31 mouse cellular contexts compared by ENCODE assay signal in genomic region chr9:7502051-7502450, GRCm38 (mm10). TPM values are rescaled to one million over a fixed set of nuclear protein-coding genes. Genes with fewer than 3 reads are reported as not detected.
DNase-seq lines count a peak whose midpoint lies in the region; ATAC-seq and TF ChIP-seq lines count a peak whose summit lies in the region.
"Had no signal": no experiment of that assay in that cellular context is flagged by ENCODE, and none has a peak within 500 bp of the region (broad histone marks: within the 10 kb centered on the region; RNA-seq: fewer than 3 reads in every experiment).

Mmp10 (plus strand) TSS chr9:7502352.

- H3K27me3 ChIP-seq in small intestine, adult 2 months (ENCODE audit: control insufficient read depth, insufficient read depth, low read length): no peaks in the 10 kb centered on the region
- H3K27me3 ChIP-seq: forebrain, embryonic 13.5 days; hindbrain, embryonic 13.5 days had no signal

- intact Hi-C loops in heart, postnatal 36 days (cut with DNase I): no loop called here

- H3K36me3 ChIP-seq in small intestine, adult 2 months (ENCODE audit: control insufficient read depth, insufficient read depth, low read length): no peaks in the 10 kb centered on the region
- H3K36me3 ChIP-seq: forebrain, embryonic 10.5 days; hindbrain, embryonic 10.5 days; hindbrain, embryonic 13.5 days had no signal

- no peak for DNase-seq in heart, postnatal 36 days
- no peak for DNase-seq in spleen, postnatal 10 days (ENCODE audit: low spot score in 2 of 2)
- DNase-seq in adrenal gland, postnatal 14 days: no peak
- DNase-seq: adrenal gland, adult 2 months; adrenal gland, postnatal 25 days; B cell, adult 2 months; cerebellum, adult 11-12 months; cerebellum, adult 8-10 months; cerebellum, postnatal 10 days; gastrocnemius, postnatal 14 days; heart, adult 11 months had no signal

- H3K4me1 ChIP-seq in small intestine, adult 2 months (ENCODE audit: control insufficient read depth, insufficient read depth, insufficient read length, low read length): no peaks in the 10 kb centered on the region
- H3K4me1 ChIP-seq: forebrain, embryonic 10.5 days; forebrain, embryonic 13.5 days; hindbrain, embryonic 10.5 days; hindbrain, embryonic 13.5 days had no signal

- no peak for TF ChIP-seq POLR2A in small intestine, adult 2 months (IDR thresholded peaks at IDR 0.05; ENCODE audit: low read depth, low read length)

- peak; percentile 13 for ATAC-seq in CD4-positive, CD25-positive, alpha-beta regulatory T cell, adult 4 months
- peak; percentile 17 for ATAC-seq in activated CD4-positive, CD25-positive, alpha-beta regulatory T cell, adult 4 months
- ATAC-seq: forebrain, embryonic 13.5 days; forebrain, embryonic 16.5 days; hindbrain, embryonic 16.5 days; intestine, embryonic 16.5 days had no signal

- peak within 1 kb of the TSS; percentile 49 for H3K27ac ChIP-seq in small intestine, adult 2 months (ENCODE audit: insufficient read depth, low read depth, low read length)
- H3K27ac ChIP-seq: forebrain, embryonic 10.5 days; forebrain, embryonic 13.5 days; hindbrain, embryonic 10.5 days; hindbrain, embryonic 13.5 days had no signal

- WGBS in small intestine, adult 2 months: 76% methylated on average over 3 of the region's 3 CpGs

- H3K4me3 ChIP-seq in small intestine, adult 2 months (ENCODE audit: low read depth, low read length): peak within 1 kb of the TSS; percentile 4; the same call in 1 of the 2 replicates
- H3K4me3 ChIP-seq: forebrain, embryonic 10.5 days; forebrain, embryonic 13.5 days; hindbrain, embryonic 10.5 days; hindbrain, embryonic 13.5 days had no signal

- no peak for TF ChIP-seq CTCF in small intestine, adult 2 months (IDR thresholded peaks at IDR 0.05; ENCODE audit: extremely low read depth, insufficient read length, insufficient replicate concordance, low read depth, low read length)

RNA-seq across cellular contexts. Expression of gene Mmp10, which starts in this region (rescaled TPM):
- not detected for polyA plus RNA-seq in CD4-positive, CD25-positive, alpha-beta regulatory T cell, adult 4 months (2017; shearing (Covaris generic))
- polyA plus RNA-seq in activated CD4-positive, CD25-positive, alpha-beta regulatory T cell, adult 4 months (2017; shearing (Covaris generic)): not detected
- polyA plus RNA-seq in small intestine, adult 2 months (2012; rRNA removed): 3.9 and 6.7 TPM in 2 replicates
- total RNA-seq in heart, postnatal 36 days (2021): not detected
- total RNA-seq in adrenal gland, postnatal 14 days (2021): not detected in 2 replicates
- total RNA-seq: adrenal gland, adult 2 months; adrenal gland, postnatal 25 days; gastrocnemius, adult 18-20 months; gastrocnemius, postnatal 14 days; gastrocnemius, postnatal 4 days; heart, adult 8-10 months; heart, postnatal 25 days had no signal
- polyA plus RNA-seq: adrenal gland, adult 2 months; brain, embryonic 14.5 days; embryonic facial prominence, embryonic 11.5 days; embryonic facial prominence, embryonic 14.5 days; forebrain, embryonic 10.5 days; forebrain, embryonic 13.5 days; forebrain, embryonic 16.5 days; heart, embryonic 11.5 days; heart, embryonic 14.5 days; heart, postnatal 0 days; hindbrain, embryonic 10.5 days; hindbrain, embryonic 13.5 days; hindbrain, embryonic 16.5 days had no signal

Comparison
In these comparisons a context has a peak if more than half of its experiments do, and no peak if none do; other contexts are left out.
1. Peak in ATAC-seq in CD4-positive, CD25-positive, alpha-beta regulatory T cell, adult 4 months; RNA of the gene not detected or under 1 TPM.
2. Peak in ATAC-seq in activated CD4-positive, CD25-positive, alpha-beta regulatory T cell, adult 4 months; RNA of the gene not detected or under 1 TPM.